Mouse (Mus musculus) layer of hippocampus, adult 9-11 months (tissue): ENCODE measurements around the gene Mylk.

ENCODE experiments used
- DNase-seq: peaks from one replicate; pipeline ENCODE4 v3.0.0; 2022

Mylk gene

DNA sequence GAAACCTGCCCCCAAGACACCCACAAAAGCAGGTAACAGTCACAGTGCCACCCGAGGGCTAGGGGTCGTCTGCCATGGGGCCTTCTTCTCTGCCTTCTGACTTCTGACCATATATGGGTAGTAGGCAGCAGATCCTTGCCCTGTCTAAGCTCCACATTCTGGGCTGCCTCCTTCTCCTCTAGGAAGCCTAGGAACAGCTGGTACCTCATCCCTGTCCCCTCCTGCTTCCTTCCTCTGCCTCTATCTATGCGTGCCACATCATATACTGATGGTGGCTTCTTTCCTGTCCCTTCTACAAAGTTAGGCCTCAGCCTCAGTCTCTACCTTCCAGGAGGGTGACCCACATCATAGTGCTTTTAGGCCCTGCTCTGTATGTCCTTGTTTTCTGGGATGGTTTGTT, 207.8 kb downstream of the Mylk start:
- DNase-seq, result no peak

DNA sequence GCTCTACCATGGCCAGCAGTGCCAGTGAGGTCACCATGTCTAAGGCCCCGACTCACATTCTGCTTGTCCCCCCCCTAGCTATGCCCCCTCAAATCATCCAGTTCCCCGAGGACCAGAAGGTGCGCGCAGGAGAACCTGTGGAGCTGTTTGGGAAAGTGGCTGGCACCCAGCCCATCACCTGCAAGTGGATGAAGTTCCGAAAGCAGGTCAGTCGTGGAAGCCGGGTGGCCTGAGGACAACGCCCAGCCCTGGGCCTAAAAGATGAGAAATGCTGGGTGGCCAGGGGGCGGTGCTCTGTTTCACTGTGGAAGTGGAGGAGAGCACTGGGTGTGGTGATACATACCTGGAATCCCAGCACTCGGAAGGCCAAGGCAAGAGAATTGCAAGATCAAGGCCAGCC, 208.5 kb downstream of the Mylk start:
- no peak for DNase-seq

DNA sequence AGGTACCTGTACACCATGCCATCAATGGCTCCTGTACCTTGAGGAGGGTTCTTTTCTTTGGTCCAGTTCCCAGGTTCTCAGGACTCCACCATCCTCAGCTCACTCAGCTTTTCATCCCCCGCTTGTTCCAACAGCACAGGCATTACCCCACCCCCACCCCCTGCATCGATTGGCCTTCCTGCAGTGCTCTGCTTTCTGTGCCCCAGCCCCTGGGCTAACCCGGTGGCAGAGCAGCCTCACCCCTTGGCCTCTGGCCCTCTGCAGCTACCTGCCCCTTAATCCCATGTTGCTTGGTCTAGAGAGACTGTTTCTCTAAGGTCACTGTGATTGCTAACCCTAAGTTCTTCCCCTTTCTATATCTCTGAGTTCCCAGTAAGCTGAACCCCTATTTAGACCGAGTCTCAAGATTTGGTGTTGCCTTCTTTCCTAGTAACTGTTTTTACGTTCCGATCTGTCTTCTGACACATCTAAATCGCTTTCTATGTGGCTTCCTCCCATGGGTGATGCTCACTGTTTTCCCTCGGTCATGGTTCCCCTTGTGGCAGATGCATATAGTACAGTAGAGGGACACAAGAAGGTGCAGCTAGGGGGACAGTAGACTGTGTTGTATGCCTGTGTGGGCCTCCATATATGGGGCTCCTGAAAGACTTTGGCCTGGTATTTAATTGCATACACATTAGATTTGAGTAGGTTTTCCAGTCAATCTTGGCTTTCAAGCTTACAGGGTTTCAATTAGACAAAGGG, 212.6 kb downstream of the Mylk start:
- DNase-seq, result no peak

DNA sequence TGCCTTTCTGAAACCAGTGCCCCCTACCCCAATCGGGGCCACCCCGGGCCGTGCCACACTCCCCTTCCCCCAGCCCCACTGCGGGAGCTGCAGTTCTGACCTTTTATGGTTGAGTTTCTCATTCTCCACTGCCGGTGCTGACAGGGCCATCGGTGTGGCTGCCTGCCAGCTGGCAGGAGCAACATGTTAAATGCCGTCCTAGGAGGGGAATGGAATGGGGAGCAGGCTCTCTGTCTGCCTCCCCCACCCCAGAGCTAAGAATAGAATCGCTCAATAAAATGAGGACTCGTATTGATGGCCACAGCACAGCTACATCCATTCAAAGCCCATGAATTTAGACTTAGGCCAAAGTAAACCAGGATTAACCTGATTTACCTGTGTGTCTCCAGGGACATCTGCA, 213.7 kb downstream of the Mylk start:
- peak; percentile 15 for DNase-seq

- DNase-seq, result no peak
These were observed 214.3 kb downstream of the Mylk start for GRCm38 (mm10) chr16:34959261-34959660.

DNA sequence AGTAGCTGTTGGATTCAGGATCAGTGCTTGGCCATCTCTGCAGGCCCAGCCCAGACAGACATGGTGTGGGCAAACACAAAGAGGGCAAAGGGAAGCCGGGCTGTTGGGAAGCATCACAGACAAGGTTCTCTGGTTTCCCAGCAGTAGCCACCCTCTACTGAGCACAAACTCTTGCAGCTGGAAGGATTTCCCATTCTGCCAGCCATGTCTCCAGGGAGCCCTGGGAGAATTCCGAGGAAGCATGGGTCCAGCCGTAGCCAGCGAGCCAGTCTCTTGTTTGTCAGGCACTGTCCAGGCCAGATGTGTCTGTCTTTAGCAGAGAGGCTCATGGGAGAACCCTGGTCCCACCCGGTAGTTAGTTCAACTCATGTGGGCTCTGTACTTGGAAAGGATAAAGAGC, 215.2 kb downstream of the Mylk start:
- no peak for DNase-seq

- no peak for DNase-seq
These were observed 216.0 kb downstream of the Mylk start for GRCm38 (mm10) chr16:34960866-34961582.

DNA sequence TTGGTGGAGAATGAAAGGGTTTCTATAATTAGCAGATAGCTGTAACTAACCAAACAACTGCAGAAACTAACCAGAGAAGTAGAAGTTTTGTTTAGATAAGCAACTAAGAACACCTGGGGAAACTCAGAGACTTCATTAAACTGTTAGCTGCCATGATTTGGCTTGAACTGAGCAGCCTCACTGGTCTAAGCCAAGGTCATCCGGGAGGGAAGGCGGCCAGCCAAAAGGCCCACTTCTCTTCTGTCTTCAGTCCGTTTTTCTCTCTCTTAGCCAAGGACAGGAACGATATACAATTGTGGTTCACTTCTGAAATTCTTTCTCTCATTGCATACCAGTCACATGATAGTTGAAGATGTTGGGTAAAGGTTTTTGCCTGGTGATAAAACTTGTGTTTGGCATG, 217.3 kb downstream of the Mylk start:
- DNase-seq, result no peak

- no peak for DNase-seq
These were observed 218.0 kb downstream of the Mylk start for GRCm38 (mm10) chr16:34963008-34963407.

GRCm38 (mm10) chr16:34966620-34967081, 221.6 kb downstream of the Mylk start:
- DNase-seq, result no peak

DNA sequence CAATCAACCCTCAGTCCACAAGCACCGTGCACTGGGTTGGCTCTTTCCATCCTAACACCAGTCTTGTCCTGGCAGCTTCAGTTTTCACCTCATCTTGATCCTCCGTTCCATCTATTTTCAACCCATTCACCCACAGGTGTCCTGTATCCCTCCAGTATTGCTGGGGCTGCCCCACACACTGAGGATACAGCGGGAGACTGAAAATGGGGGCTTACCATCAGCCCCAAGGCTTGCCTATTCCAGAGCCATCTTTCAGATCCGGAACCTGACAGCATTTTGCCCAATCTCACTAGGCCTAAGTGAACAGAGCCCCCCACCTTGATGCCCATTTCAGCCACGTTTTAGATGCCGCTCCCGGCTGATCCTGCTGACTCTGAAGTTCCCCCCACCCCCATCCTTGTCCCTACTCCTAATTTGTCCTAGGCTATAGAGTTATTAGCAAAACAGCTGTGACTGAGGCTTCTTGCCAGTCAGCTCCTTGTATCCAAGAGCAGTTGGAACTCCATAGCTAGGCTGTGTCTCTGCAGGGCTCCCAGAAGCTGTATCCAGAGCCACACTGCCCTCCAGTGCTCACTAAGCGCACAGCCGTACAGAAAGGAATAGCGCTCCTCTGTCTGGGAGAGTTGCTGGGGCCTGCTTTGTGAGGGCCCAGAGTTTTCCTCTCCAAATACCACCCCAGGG, 222.2 kb downstream of the Mylk start:
- DNase-seq, result peak; percentile 87

GRCm38 (mm10) chr16:34968181-34968580, 223.2 kb downstream of the Mylk start:
- no peak for DNase-seq

GRCm38 (mm10) chr16:34972471-34972870, 227.5 kb downstream of the Mylk start:
- no peak for DNase-seq

GRCm38 (mm10) chr16:34975544-34975943, 230.5 kb downstream of the Mylk start:
- no peak for DNase-seq

DNA sequence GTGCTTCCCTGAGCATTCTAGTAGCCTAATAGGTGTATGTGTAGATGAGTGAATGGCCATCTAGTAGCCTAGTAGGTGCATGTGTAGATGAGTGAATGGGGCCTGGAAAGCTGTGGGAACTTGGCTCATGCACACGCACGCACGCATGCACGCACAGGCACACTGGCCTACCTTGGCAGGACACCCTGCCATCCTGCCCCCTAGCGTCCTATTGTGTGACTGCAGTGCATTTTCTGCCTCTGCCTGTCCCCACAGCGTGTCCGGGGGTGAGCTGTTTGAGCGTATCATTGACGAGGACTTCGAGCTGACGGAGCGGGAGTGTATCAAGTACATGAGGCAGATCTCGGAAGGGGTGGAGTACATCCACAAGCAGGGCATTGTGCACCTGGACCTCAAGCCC, 231.6 kb downstream of the Mylk start:
- DNase-seq, result no peak

DNA sequence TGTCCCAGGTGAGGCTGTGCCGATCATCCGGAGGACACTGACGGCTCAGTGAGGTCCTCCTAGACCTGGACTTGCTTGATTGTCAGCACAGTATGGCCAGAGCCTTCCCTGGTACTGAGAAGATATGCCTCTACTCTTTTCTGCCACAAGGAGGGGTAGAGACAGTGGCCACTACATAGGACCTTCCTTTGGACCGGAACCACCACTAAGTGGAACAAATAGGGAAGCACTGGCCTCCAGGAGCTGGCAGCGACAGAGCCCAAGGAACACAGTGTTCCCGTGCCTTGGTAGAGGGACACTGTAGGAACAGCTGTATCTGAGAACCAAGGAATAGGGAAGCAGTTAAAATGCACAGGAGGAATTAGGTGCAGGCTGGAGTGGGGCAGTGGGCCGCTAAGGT, 233.0 kb downstream of the Mylk start:
- DNase-seq, result no peak

GRCm38 (mm10) chr16:34981009-34981408, 236.0 kb downstream of the Mylk start:
- no peak for DNase-seq

- peak; percentile 64 for DNase-seq
These were observed 239.4 kb downstream of the Mylk start for GRCm38 (mm10) chr16:34984203-34985030.

GRCm38 (mm10) chr16:34985031-34985346, 240.0 kb downstream of the Mylk start:
- DNase-seq, result no peak

- no peak for DNase-seq
These were observed 241.3 kb downstream of the Mylk start for GRCm38 (mm10) chr16:34986211-34986825.

- no peak for DNase-seq
These were observed 246.4 kb downstream of the Mylk start for GRCm38 (mm10) chr16:34991365-34991764.

DNA sequence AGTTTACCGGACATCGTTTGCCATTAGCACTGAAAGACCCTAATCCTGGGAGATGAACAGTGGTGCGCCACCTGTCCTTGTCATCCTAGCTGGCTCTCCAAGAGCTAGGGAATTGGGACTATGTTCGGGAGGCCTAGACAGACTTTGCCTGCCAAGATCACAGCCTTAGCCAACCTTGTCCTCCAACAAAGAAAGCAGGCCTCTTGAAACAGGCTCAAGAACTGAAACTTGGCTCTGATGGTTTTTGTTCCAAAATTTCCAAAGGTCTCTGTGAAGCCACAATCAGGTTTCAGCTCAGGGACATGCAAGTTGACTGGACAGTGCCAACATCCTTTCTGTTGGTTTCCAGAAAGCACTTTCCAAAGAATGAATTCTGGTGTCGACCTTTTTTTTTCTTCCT, 247.8 kb downstream of the Mylk start:
- no peak for DNase-seq
